Mouse (Mus musculus): Measurements from ENCODE around the gene Flt4.
"Not testable (repeated sequence)": the region's sequence is repeated elsewhere in the genome, so short reads cannot be mapped to it uniquely, and the experiment has no call there.

Flt4 gene

DNA sequence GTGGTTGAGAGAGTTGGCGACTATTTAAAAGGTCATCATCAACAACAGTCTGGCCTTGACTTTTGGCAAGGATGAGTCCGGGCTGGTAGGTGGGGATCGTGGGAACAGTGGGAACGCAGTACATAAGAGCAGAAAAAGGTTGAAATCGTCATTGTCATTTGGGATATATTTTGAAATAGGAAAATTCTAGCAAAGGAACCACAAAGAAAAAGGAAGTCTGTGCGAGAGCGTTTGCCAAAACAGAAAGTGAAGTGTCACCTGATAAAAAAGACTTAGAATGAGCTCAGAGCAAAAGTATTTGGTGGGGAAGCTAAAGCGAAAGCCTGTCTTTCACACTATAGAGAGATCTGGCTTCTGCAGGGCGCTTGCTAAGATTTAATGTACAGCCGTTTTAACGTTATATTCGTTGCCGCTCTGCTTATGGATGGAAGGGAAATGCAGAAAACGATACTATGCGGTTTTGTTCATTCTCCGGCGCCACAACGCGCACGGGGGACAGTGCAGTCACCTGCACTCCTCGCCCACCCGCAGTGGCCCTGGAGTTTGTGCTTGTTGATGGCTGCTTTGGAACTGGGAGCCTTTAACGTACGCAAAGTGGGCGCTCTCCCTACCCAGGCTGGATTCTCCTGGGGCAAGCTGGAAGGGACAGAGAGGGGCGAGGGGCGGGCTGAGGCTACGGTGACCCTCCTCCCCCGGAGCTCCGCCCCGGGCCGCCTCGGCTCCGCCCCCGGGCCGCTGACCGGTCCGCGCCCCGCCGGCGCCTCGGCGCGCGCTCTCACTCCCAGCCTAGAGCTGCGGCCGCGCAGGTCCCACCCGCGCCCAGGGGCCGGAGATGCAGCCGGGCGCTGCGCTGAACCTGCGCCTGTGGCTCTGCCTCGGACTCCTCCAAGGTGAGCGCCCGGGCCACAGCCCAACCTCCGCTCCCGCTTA, at the start of gene Flt4:
TSS of gene Flt4 (plus strand) at position 326 of the 930 bp plus-strand sequence.
- not testable (repeated sequence) for DNase-seq (ENCODE audit: low spot score in 2 of 2)

DNA sequence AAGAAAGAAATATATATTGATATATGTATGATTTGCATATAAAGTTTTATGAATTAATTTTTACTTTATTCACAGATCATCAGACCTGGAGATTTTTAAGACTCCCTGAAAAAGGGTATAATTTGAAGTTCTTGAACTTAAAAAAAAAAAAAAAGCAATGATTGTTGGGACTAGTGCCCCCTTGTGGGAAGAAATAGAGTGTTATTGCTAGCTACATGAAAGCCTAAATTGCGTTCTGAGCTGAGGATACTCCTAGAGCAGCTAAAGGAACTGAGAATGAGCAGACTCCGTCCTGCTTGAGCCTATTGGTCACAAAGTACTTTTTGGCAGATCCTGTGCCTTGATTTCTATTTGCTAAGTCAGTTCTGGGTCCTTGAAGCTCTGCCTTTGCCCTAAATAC, 34.0 kb upstream of the Flt4 start:
- not testable (repeated sequence) for DNase-seq (ENCODE audit: low spot score in 2 of 2)

DNA sequence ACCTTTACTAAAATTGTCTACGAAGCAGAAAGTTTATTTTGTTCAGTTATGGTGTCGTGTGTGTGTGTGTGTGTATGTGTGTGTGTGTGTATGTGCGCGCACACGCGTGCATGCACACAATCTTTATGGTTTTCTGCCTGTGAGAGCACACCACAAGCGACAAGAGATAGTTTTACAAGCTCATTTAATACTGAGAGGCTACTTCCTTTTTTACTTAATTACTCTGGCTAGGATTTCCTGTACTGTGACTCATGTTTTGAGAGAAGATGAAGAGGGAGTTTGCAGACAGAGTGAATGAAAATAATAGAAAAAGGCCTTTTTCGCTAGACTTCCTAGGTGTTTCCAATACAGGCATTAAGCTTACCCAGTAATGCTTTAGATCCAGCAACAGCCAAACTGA, 28.6 kb upstream of the Flt4 start:
- not testable (repeated sequence) for DNase-seq (ENCODE audit: low spot score in 2 of 2)

DNA sequence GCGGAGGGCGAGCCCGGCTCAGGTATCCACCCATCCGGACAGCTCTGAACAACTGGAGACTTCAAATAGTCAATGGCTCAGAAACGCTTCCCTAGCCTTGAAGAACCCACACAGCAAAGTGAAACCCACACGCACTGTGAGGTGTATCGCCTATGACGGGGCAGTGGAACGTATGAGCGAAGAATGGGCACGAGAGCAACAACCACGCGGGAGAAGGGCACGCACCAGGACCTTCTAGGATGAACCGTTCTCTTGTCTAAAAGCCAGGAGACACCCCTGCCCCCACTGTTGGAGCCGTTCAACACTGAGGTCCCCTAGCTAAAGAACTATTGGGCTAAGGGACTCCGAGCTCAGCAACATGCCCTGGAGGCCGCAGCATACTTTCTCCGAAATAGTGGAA, 18.9 kb upstream of the Flt4 start:
- no peak for DNase-seq (ENCODE audit: low spot score in 2 of 2)

DNA sequence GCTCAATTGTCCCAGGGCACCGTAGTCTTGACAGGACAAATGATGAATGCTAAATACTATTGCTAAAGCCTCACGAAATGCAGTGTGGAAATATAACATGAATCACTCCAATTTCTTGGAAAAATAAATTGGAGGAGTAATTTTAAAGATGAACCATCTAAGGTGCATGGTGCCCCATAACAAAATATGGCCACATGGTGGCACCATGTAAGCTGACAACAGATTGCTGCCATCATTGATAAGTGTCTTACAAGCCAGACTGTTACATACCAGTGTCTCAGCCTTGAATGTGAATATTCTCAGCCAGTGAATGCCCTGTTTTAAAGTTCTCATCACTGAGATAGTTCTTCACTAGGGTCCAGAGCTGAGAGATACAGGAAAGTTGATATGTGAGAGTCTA, 11.9 kb upstream of the Flt4 start:
- not testable (repeated sequence) for DNase-seq (ENCODE audit: low spot score in 2 of 2)

DNA sequence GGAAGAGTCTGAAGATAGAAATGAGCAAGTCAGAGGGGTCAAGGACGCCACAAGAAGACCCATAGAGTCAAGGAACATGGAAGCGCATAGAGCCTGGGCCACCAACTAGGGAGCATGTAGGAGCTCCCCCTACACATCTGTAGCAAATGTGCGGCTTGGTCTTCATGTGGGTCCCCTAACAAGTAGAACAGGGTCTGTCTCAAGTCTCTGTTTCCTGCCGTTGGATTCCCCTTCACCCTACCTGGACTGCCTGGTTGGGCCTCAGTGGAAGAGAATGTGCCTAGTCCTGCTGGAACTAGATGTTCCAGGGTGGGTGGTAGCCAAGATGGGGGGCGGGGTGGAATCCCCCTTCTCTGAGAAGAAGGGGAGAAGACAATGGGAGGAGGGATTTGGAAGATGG, 757 bp upstream of the Flt4 start:
- not testable (repeated sequence) for DNase-seq (ENCODE audit: low spot score in 2 of 2)

DNA sequence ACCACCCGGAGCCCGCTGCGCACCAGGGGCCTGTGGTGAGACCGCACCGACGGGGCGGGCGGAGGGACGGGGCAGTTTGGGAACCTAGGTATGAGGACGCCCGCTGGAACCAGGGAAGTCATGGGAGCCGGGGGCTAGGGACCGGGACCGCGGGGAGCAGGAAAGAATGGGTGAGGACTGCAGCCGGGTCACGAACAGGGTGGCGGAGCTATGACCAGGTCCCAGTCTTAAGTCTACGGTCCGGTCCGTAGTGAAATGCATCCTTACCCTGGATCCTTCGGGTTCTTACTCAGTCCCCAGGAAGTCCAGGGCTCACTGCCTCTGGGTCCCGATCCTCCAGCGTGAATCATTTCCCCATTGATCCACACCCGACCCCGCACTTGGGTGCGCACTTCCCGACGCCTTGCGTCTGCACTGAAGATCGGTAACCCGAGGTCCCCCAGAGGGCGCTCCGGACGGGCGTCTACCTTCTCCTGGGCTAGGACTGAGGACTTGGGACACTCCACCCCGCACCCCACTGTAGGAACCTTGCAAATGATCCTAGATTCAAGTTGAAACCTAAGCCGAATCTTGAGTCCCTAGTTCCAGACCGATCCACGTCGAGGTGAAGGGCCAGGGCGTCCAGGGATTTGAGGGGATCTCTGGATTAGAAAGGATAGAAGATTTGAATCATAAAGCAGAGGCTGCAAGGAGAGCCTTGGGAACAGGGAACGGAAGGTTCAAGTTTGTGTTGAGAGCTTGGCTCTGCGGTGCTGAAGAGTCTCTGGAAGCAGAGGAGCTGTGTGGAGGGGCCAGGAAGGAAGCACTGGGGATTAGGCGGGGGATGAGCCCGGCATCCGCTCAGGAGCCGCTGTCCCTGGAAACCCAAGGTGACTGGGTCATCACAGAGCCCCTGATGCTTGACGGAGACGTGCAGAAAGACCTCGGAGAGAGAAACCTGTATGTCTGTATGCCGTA, 1.1 kb downstream of the Flt4 start:
- not testable (repeated sequence) for DNase-seq (ENCODE audit: low spot score in 2 of 2)

DNA sequence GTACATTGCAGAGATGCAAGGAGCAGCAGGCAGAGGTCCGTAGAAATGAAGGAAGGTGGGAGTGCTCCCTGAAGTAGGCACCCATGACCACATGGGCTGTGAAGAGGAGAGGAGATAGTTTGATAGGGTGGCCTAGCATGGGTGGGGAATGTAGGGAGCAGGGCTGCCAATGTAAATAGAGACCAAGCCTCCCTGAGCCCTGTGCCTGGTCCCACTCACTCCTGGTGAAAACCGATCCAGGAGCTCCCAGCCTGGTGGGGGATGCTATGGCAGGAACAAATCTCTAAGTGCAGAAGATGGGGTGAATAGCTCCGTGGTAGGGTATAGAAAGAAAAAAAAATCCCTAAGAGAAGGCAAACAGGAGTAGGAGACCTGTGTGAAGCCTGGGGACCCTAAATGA, 2.3 kb downstream of the Flt4 start:
- not testable (repeated sequence) for DNase-seq (ENCODE audit: low spot score in 2 of 2)

DNA sequence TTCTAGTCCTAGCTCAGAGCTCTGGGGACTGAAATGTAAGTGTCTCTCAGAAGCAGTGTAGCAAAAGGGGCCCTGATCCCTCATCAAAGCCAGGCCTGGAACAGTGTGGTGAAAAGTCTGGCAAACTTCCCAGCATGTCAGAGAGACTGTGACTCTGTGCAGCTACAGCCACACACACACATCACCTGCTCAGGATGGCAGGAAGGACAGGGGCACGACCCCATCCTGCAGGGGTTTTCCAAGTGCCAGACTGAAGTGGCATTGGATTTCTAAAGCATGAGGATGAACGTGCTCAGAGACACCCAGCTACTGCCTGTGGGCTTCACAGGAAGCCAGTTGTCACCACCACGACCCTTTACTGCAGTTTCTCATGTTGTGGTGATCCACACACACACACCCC, 3.1 kb downstream of the Flt4 start:
- DNase-seq (ENCODE audit: low spot score in 2 of 2), result no peak

DNA sequence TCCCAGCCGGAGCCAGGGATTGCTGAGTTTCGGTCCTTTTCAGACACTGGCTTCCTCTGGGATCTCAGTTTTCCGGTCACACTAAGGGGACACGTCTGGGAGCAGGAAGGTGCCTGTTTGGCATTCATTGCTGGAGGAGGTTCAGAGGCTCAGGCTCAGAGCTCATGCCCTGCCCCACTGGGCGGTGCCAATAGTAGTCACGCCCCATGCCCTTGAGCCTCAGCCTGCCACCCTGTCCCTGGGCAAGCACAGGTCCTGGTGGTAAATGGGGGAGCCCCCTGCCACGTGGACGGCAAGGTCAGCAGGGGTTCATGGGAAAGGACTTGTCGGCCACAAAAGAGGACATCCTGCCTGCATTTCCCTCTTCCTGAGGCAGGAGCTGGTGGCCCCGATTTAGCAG, 4.3 kb downstream of the Flt4 start:
- no peak for DNase-seq (ENCODE audit: low spot score in 2 of 2)

DNA sequence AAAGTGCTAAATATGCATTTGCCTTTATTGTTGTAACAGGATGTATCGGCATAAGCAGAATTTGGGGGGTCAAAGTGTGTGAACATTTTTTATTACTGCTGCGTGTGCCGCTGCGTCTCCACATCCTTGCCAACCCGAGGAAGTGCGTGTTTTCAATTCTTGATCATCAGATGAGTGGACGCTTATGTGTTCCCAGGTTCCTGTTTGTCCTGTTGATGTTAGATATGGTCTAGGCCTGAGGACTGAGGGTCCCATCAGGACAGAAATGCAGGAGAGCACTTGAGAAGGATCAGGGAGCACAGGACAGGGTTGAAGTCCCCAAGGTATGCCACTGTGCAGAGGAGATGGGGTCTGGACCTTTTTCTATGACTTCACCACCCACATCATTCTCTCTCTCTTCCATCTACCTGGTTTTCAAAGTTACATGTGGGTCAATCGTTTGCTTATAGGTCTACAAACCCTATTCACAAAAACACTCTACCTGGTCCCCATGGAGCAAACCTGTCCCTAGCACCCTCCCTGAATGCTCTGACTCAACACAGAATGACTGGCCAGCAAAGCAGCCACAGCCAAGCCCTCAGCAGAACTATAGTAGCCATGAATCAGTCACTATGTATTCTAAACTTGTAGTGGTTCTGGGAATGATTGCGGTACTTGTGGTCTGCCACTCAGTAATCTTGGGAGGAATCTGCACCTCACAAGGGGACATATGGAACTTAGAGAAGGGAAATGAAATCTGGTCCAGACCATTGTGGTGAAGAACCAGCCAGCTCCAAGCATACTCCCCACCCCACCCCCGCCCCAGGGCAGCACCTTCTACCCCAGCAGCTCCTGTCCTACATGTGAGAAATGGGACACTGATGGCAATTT, 7.0 kb downstream of the Flt4 start:
- no peak for DNase-seq (ENCODE audit: low spot score in 2 of 2)

DNA sequence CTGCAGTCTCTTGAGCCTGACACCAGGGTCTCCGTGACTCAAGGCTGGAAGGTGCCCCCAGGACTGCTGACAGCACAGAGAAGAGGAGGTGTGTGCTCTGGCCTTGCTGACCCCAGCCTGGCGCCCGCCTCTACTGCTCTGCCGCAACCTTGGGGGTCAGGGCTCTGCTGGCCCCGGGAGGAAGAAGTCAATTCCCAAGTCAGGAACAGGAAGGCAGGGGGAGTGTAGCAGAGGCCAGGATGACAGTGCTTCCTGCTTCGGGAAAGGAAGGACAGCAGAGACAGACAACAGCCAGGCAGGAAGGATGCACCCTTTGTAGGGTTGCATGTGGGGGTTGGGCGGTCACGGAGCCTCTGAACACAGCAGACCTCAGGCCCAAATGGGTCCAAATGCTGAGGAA, 9.4 kb downstream of the Flt4 start:
- no peak for DNase-seq (ENCODE audit: low spot score in 2 of 2)

DNA sequence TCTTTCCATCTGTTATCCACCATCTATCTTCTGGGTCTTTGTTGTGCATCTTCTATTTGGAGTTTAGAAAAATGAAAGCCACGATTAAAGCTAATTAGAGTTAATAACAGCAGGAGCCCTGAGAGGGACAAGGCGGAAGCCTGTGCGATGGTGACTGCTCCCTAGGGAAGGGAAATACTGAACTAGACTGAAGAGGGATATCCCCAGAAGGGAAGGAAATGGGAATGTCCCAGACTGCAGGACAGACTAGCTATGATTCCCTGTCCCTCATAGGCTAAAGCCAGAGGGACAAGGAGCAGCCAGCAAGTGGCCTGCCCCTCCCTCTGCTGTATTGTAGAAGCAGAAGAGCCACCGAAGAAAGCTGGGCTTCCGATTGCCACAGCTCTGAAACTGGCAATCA, 12.9 kb downstream of the Flt4 start:
- no peak for DNase-seq (ENCODE audit: low spot score in 2 of 2)

DNA sequence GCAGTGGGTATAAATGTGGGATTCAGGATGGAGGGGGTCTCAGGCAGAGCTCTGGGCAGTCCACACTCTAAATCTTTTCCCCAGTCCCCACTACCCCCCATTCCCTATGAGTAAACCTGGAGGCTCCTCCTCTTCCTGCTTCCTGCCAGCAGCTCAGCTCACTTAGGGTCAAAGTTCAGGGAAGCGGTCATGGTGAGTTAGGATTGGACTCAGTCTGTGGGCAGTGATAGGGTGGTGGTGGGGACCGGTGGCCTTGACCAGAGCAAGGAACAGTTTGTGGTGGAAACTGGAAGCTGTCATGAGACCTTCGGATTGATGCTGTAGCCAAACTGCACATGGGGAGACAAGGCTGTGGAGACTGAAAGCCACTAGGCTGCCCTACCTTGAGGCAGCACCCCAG, 15.1 kb downstream of the Flt4 start:
- no peak for DNase-seq (ENCODE audit: low spot score in 2 of 2)

DNA sequence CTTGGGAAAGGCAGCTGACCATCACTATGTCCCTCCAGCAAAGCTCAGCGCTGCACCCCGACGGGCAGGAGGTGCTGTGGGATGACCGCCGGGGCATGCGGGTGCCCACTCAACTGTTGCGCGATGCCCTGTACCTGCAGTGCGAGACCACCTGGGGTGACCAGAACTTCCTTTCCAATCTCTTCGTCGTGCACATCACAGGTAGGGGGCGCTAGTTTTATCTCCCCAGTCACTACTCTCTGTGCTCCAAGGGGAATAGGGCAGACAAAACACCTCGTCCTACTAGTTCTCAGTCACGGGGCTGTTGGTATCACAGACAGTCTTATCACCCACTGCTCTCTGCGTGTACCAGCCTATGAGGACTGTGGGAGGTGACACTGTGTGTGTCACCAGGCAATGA, 16.8 kb downstream of the Flt4 start:
- no peak for DNase-seq (ENCODE audit: low spot score in 2 of 2)

DNA sequence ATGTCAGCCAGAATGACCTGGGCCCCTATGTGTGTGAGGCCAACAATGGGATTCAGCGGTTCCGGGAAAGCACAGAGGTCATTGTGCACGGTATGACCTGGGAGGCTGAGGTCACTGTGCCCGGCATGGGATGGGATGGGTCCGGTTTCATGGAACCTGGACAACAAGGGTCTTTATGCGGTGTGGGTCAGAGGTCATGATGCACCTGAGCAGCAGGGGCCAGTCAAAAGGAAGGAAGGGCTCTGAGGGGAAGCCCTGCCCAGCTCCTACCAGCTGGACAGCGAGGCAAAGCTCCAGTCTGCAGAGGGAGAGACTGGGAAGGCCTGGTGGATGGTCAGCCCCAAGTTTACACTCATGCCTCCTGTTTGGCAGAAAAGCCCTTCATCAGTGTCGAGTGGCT, 17.7 kb downstream of the Flt4 start:
- no peak for DNase-seq (ENCODE audit: low spot score in 2 of 2)

DNA sequence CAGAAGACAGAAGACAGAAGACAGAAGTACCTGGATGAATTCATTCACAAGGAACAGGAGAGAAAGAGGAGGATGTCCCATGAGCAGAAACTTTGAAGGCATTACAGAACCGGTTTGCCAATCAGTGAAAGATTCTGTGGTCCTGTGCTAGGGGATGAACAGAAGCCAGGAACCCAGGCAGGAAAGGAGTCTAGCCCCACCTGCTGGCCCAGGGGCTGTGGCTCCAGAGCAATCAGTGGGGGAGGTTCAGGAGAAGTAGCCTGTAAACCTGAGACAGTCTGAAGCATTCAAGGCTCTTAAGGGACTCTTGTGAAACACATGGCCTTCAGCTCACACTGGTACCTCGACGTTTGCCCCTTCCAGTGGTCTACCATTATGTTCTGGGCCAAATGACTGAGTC, 22.1 kb downstream of the Flt4 start:
- DNase-seq (ENCODE audit: low spot score in 2 of 2), result no peak

DNA sequence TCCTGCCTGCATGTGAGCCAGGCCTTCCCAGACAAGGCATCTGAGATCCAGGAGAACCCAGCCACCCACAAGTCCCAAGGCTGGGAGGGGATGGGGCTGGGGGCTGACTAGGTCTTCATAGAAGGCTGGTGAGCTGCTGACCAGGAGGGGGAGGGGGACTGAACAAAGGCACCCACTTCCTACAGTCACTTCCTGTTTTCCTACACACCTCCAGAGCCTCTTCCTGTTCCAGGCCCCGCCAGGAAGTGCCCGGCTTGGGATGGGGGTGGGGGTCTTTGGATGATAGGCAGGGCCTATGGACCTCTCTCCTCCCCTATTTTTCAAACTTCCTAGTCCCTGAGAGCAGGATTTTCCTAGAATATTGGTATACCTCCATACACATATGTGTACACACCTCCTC, 23.2 kb downstream of the Flt4 start:
- no peak for DNase-seq (ENCODE audit: low spot score in 2 of 2)

DNA sequence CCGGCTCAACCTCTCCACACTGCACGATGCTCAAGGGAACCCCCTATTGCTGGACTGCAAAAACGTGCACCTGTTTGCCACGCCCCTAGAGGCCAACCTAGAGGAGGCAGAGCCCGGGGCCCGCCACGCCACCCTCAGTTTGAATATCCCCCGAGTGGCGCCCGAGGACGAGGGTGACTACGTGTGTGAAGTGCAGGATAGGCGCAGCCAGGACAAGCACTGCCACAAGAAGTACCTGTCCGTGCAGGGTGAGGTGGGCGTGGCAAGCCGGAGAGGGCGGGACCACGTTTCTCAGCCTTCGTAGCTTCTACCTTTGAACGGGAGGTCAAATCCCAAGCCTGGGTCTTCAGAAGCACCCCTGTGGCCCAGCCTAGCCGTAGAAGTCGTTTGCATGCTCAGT, 25.0 kb downstream of the Flt4 start:
- DNase-seq (ENCODE audit: low spot score in 2 of 2), result no peak

DNA sequence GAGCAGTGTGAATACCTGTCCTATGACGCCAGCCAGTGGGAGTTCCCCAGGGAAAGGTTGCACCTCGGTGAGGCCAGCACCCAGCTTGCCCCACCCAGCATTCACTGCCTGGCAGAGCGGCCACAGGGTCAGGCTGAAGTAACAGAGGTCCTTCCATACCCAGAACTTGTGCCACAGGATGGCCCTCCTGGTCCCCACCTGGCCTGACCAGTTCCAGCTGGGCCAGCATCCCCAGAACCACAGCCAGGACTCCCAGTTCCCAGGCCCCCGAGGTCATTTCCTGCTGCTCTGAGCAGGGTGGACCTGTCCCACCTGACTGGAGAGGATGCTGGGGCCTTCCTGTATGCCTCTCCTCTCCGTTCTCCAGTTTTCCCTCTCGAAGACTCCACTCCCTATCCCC, 26.6 kb downstream of the Flt4 start:
- no peak for DNase-seq (ENCODE audit: low spot score in 2 of 2)

DNA sequence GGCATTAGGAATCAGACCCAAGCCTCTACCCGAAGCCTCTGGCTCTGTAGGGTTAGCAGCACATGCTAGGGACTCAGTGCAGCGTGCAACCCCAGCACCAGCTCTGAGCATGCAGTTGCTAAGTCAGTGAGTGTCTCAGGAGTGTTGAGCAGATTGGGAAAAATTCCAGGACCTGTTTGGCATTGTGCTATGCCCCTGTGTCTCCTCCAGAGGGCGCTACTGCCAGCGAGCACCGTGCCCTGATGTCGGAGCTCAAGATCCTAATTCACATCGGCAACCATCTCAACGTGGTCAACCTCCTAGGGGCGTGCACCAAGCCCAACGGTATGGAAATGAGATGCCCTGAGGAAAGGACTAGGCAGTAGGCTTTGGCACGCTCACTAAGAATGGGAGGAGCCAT, 27.4 kb downstream of the Flt4 start:
- no peak for DNase-seq (ENCODE audit: low spot score in 2 of 2)

DNA sequence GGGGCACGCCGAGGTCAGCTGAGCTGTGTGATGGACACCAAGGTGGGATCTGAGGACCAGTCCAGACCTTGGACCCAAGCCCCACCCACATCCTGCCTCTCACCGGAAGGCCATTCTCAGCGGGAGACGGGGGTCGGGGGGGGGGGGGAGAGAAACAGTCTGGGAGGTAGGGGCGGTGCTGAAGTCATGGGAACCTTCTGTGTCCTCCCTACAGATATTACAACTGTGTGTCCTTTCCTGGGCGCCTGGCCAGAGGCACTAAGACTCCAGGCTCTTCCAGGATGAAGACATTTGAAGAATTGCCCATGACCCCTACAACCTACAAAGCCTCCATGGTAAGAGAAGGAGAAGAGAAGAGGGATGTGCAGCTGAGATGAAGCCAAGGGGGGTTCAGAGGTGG, 36.6 kb downstream of the Flt4 start:
- no peak for DNase-seq (ENCODE audit: low spot score in 2 of 2)
